Mouse (Mus musculus) lung, embryonic 14.5 days (tissue): Measurements from ENCODE around the gene Ttn. TPM values are rescaled to one million over a fixed set of nuclear protein-coding genes. Genes with fewer than 3 reads are reported as not detected.

ENCODE experiments used
- ATAC-seq: fragments of 200-750 bp; cut with Nextera tagmentation; 2 replicates; pipeline ENCODE4 v1.8.0; 2017; ENCODE audit warnings: mild to moderate bottlenecking, moderate TSS enrichment, moderate library complexity; ENCODE audit not compliant: insufficient read depth
- DNase-seq: peaks from one replicate; pipeline ENCODE4 v3.0.0-alpha.2; 2015
- H3K27ac ChIP-seq: fragments of 300-500 bp; sonication (generic); 2 replicates; pipeline ENCODE4 v1.5.1; 2014; ENCODE audit warnings: low read depth, mild to moderate bottlenecking, moderate library complexity
- H3K27me3 ChIP-seq: fragments of 300-500 bp; sonication (generic); 2 replicates; pipeline ENCODE4 v1.6.1; 2014; ENCODE audit warnings: low read length, control low read depth; ENCODE audit not compliant: insufficient read depth
- H3K36me3 ChIP-seq: fragments of 300-500 bp; sonication (generic); 2 replicates; pipeline ENCODE4 v1.6.1; 2014; ENCODE audit warnings: control low read depth; ENCODE audit not compliant: insufficient read depth
- H3K4me1 ChIP-seq: fragments of 300-500 bp; sonication (generic); 2 replicates; pipeline ENCODE4 v1.6.1; 2014; ENCODE audit warnings: antibody characterized with exemption, control low read depth; ENCODE audit not compliant: insufficient read depth
- H3K4me2 ChIP-seq: fragments of 300-500 bp; sonication (generic); 2 replicates; pipeline ENCODE4 v1.6.1; 2014; ENCODE audit warnings: mild to moderate bottlenecking
- H3K4me3 ChIP-seq: fragments of 300-500 bp; sonication (generic); 2 replicates; pipeline ENCODE4 v1.5.1; 2014; ENCODE audit warnings: low read depth, low read length
- H3K9ac ChIP-seq: fragments of 300-500 bp; sonication (generic); 2 replicates; pipeline ENCODE4 v1.6.1; 2014
- H3K9me3 ChIP-seq: fragments of 300-500 bp; sonication (generic); 2 replicates; pipeline ENCODE4 v1.6.1; 2016; ENCODE audit warnings: low read depth, low read length, control low read depth
- CTCF ChIP-seq: IDR thresholded peaks from 2 replicates; pipeline ENCODE4 v1.5.1; 2016; ENCODE audit warnings: antibody characterized with exemption, low read depth
- WGBS: fragments of 180-500 bp; shearing (Covaris S2); extraction: QIAGEN DNeasy Blood & Tissue Kit; methylation state at CpG from one replicate; pipeline ENCODE4 v1.1.7; 2014; 5-methylcytosine and 5-hydroxymethylcytosine counted together
- polyA plus RNA-seq: library from polyadenylated mRNA; unstranded; fragments of >200 nt; fragmentation: Nextera tagmentation; extraction: Ambion mirVana; gene quantifications from 2 replicates; pipeline ENCODE4 v1.2.1, GENCODE M21; 2014

Ttn gene
- polyA plus RNA-seq, 1 experiment from 2014 or later = 0.63 TPM

GRCm38 (mm10) chr2:76808334-76808733 is 174.0 kb downstream of the Ttn start:
- DNase-seq (no peak), ATAC-seq (no peak)
- Histone ChIP-seq H3K9ac (no peak overlapping the region), H3K4me2 (no peak overlapping the region), H3K4me1 (no peaks in the 10 kb centered on the region), H3K27ac (no peak overlapping the region), H3K9me3 (no peaks in the 10 kb centered on the region), H3K27me3 (no peaks in the 10 kb centered on the region), H3K4me3 (no peak overlapping the region), H3K36me3 (no peaks in the 10 kb centered on the region)
- TF ChIP-seq CTCF = no peak
- 83% methylated on average over 10 of the region's 10 CpGs for WGBS

GRCm38 (mm10) chr2:76807284-76807683 is 175.1 kb downstream of the Ttn start:
- H3K4me2 ChIP-seq = no peak overlapping the region
- DNase-seq = no peak

GRCm38 (mm10) chr2:76806861-76807260 is 175.5 kb downstream of the Ttn start:
- Histone ChIP-seq H3K27me3 (no peaks in the 10 kb centered on the region), H3K9ac (no peak overlapping the region), H3K9me3 (no peaks in the 10 kb centered on the region), H3K4me1 (no peaks in the 10 kb centered on the region), H3K4me3 (no peak overlapping the region), H3K27ac (no peak overlapping the region), H3K4me2 (no peak overlapping the region), H3K36me3 (no peaks in the 10 kb centered on the region)
- TF ChIP-seq CTCF = no peak
- ATAC-seq = no peak
- DNase-seq = no peak
- WGBS = 86% methylated on average over 9 of the region's 9 CpGs

More at GRCm38 (mm10) chr2:76807284-76807683, 175.1 kb downstream of the Ttn start:
- ATAC-seq = no peak
- no peak overlapping the region for H3K27ac ChIP-seq
- no peak overlapping the region for H3K4me3 ChIP-seq
- no peaks in the 10 kb centered on the region for H3K27me3 ChIP-seq
- no peaks in the 10 kb centered on the region for H3K36me3 ChIP-seq
- WGBS = 76% methylated on average over 7 of the region's 7 CpGs
- H3K9me3 ChIP-seq = no peaks in the 10 kb centered on the region
- H3K4me1 ChIP-seq = no peaks in the 10 kb centered on the region
- no peak overlapping the region for H3K9ac ChIP-seq
- no peak for TF ChIP-seq CTCF

DNA sequence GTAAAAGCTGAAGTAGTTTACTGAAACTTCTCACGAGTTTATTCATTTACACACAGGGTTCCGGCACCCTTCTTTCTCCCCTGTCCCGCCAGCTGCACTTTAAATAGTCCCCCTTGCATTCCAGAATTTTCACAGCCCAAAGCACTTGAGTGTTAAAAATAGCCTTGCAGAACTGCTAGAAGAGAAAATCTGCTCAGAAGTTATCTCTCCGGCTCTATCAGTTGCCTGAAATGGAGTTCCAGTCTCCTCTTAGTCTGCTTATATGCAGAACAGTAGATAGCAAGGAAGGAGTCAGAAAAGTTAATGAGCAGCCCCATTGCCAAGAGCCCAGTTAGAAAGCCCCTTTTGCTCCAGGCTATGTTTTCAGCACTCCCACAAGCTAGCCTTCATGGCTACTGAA is 176.0 kb downstream of the Ttn start:
- Histone ChIP-seq H3K9ac (no peak overlapping the region), H3K4me1 (no peaks in the 10 kb centered on the region), H3K36me3 (no peaks in the 10 kb centered on the region), H3K27me3 (no peaks in the 10 kb centered on the region), H3K4me2 (no peak overlapping the region), H3K27ac (no peak overlapping the region; the same call in 1 of the 2 replicates), H3K4me3 (no peak overlapping the region), H3K9me3 (no peaks in the 10 kb centered on the region)
- 46% methylated on average over 4 of the region's 4 CpGs for WGBS
- ATAC-seq = no peak
- no peak for DNase-seq
- TF ChIP-seq CTCF = no peak

DNA sequence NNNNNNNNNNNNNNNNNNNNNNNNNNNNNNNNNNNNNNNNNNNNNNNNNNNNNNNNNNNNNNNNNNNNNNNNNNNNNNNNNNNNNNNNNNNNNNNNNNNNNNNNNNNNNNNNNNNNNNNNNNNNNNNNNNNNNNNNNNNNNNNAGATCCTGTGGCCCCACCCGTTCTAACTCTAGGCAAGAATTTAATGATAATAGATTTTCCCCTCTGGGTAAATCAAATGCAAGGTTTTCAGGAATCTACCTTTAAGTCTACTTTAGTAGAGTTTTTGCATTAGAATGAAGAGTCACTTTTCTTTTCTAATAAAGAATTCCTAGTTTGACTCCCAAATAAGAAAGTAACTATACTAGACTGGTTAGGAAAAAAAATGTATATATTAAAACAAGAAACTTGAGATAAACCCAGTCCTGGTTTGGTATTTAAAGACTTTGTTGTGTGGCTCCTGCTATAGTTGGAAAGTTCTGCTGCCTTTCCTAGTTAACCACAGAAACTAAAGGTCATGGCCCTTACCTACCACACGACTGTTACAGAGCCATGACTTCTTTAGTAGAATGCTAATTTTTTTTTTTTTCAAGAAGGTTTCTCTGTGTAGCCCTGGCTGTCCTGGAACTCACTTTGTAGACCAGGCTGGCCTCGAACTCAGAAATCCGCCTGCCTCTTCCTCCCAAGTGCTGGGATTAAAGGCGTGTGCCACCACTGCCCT is 177.0 kb downstream of the Ttn start:
- Histone ChIP-seq H3K36me3 (no peaks in the 10 kb centered on the region), H3K9ac (no peak overlapping the region), H3K4me3 (no peak overlapping the region), H3K9me3 (no peaks in the 10 kb centered on the region), H3K4me1 (no peaks in the 10 kb centered on the region), H3K27ac (no peak overlapping the region), H3K4me2 (no peak overlapping the region), H3K27me3 (no peaks in the 10 kb centered on the region)
- 68% methylated on average over 5 of the region's 5 CpGs for WGBS
- DNase-seq (no peak), ATAC-seq (no peak)
- TF ChIP-seq CTCF = no peak

DNA sequence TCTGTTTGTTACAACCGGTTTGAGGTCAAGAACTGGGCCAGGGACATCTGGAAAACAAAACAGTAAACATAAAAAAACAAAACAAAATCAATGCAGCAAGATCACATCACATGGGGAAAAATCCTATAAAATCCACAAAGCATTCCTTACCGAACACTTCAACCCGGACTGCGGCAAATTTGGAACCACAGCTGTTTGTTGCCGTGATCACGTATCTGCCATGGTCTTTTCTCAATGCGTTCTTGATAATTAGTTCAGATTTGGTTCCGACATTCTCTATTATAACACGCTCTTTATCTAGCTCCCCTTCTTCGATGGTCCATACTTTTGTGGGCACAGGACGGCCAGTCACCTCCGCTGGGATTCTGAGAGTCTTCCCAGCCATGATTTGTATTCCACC is 198.2 kb downstream of the Ttn start:
- WGBS = 93% methylated on average over 12 of the region's 12 CpGs
- Histone ChIP-seq H3K27me3 (no peaks in the 10 kb centered on the region), H3K4me2 (no peak overlapping the region), H3K27ac (no peak overlapping the region), H3K4me3 (no peak overlapping the region), H3K9me3 (no peaks in the 10 kb centered on the region), H3K4me1 (no peaks in the 10 kb centered on the region), H3K36me3 (no peaks in the 10 kb centered on the region), H3K9ac (no peak overlapping the region)
- TF ChIP-seq CTCF = no peak
- ATAC-seq (no peak), DNase-seq (no peak)

GRCm38 (mm10) chr2:76780792-76781191 is 201.6 kb downstream of the Ttn start:
- DNase-seq (no peak), ATAC-seq (no peak)
- H3K27ac ChIP-seq = no peak overlapping the region
- no peak for TF ChIP-seq CTCF
- H3K4me3 ChIP-seq = no peak overlapping the region
- no peak overlapping the region for H3K9ac ChIP-seq
- no peaks in the 10 kb centered on the region for H3K36me3 ChIP-seq
- 85% methylated on average over 13 of the region's 13 CpGs for WGBS
- H3K9me3 ChIP-seq = no peaks in the 10 kb centered on the region
- H3K4me2 ChIP-seq = no peak overlapping the region
- H3K27me3 ChIP-seq = no peaks in the 10 kb centered on the region
- H3K4me1 ChIP-seq = no peaks in the 10 kb centered on the region
